Mouse (Mus musculus): Measurements from ENCODE around the gene Gm11565.

- TF ChIP-seq POLR2A (IDR thresholded peaks at IDR 0.05; ENCODE audit: insufficient read length, low read depth) (no peak), MYOD1 (IDR thresholded peaks at IDR 0.05; ENCODE audit: control insufficient read depth in 1 of 3, insufficient read length in 2 of 3, low read depth in 2 of 3) (no peak), TCF12 (IDR thresholded peaks at IDR 0.05; ENCODE audit: insufficient read depth, poor library complexity, severe bottlenecking) (no peak), TCF3 (IDR thresholded peaks at IDR 0.05; ENCODE audit: insufficient read length, low read depth) (no peak), MYOG (IDR thresholded peaks at IDR 0.05; ENCODE audit: control insufficient read depth in 1 of 3, insufficient read depth in 1 of 3, insufficient read length in 2 of 3, low read depth in 2 of 3) (no peak), MAX (IDR thresholded peaks at IDR 0.05; ENCODE audit: low read depth) (no peak), POLR2AphosphoS2 (IDR thresholded peaks at IDR 0.05; ENCODE audit: insufficient read length, low read depth) (no peak), E2F4 (IDR thresholded peaks at IDR 0.05; ENCODE audit: insufficient read depth) (no peak), CEBPB (IDR thresholded peaks at IDR 0.05; ENCODE audit: insufficient read depth, poor library complexity, severe bottlenecking) (no peak)
Measured at GRCm38 (mm10) chr11:99935991-99936390, 21.4 kb downstream of the Gm11565 start, which contains the start of gene Krtap31-2.

Data from myocyte (in vitro differentiated cells).